Mouse (Mus musculus) thymus, adult 2 months (tissue): ENCODE results near the gene Hsd17b13.

Source experiments
- CTCF ChIP-seq: fragments of 200-500 bp; IDR thresholded peaks from 2 replicates; pipeline ENCODE4 v1.5.1; 2012; ENCODE audit warnings: mild to moderate bottlenecking, control low read depth, low read length, moderate library complexity, borderline replicate concordance; ENCODE audit not compliant: control insufficient read depth, poor library complexity, insufficient read depth; ENCODE audit errors: extremely low read depth
- POLR2A ChIP-seq: fragments of 200-500 bp; IDR thresholded peaks from 2 replicates; pipeline ENCODE4 v1.6.1; 2012; ENCODE audit warnings: mild to moderate bottlenecking, low read length, control low read depth, moderate library complexity; ENCODE audit not compliant: control insufficient read depth, poor library complexity, insufficient read depth; ENCODE audit errors: extremely low read depth

DNA sequence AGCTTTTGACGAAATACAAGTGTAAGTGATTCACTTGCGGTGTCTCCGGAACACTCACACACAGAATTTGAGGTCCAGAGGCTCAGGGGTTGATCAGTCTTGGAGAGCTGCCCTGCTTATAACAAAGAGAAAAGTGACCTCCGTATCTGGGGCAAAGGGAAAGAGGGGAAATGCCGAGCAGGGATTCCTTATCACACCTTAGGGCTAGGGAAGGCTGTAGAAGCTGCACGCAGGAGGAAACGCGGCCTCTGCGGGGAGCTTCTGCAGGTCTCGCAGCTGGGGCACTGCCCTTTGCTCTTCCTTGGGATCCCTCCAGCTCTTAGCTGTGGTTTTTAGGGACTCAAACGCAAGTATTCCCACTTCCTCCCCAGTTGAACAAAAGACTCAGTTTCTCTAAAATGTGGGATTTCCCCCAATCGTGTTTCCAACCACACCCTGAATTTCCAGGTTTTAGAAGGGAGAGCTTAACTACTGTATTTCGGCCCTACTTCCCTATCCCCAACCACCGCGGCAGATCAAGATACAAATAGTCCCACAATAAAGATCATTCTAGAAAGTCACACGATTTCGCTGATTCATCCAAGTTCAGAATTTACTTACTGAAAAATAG lies 48.1 kb upstream of the Hsd17b13 start:
- no peak for TF ChIP-seq CTCF
- TF ChIP-seq POLR2A = no peak
